Mouse (Mus musculus) stomach, embryonic 16.5 days (tissue): Measurements from ENCODE around the gene Zfp263. TPM values are rescaled to one million over a fixed set of nuclear protein-coding genes. Genes with fewer than 3 reads are reported as not detected.

ENCODE experiments used
- ATAC-seq: fragments of 200-750 bp; cut with Nextera tagmentation; 2 replicates; pipeline ENCODE4 v1.8.0; 2017; ENCODE audit warnings: moderate number of reproducible peaks, moderate TSS enrichment; ENCODE audit not compliant: insufficient read depth, low FRiP score
- H3K27ac ChIP-seq: fragments of 300-500 bp; sonication (generic); 2 replicates; pipeline ENCODE4 v1.5.1; 2014; ENCODE audit warnings: low read length
- H3K27me3 ChIP-seq: fragments of 300-500 bp; sonication (generic); 2 replicates; pipeline ENCODE4 v1.6.1; 2014; ENCODE audit warnings: low read length, control low read depth, mixed read lengths; ENCODE audit not compliant: control insufficient read depth, insufficient read depth
- H3K36me3 ChIP-seq: fragments of 300-500 bp; sonication (generic); 2 replicates; pipeline ENCODE4 v1.6.1; 2014; ENCODE audit warnings: low read length; ENCODE audit not compliant: control insufficient read depth, insufficient read depth
- H3K4me1 ChIP-seq: fragments of 300-500 bp; sonication (generic); 2 replicates; pipeline ENCODE4 v1.6.1; 2014; ENCODE audit warnings: low read length, control low read depth, mixed read lengths; ENCODE audit not compliant: control insufficient read depth, insufficient read depth
- H3K4me2 ChIP-seq: fragments of 300-500 bp; sonication (generic); 2 replicates; pipeline ENCODE4 v1.6.1; 2014; ENCODE audit warnings: low read depth, low read length, mixed read lengths
- H3K4me3 ChIP-seq: fragments of 300-500 bp; sonication (generic); replicated peaks from 2 replicates; pipeline ENCODE4 v1.5.1; 2014; ENCODE audit warnings: mild to moderate bottlenecking, low read length
- H3K9ac ChIP-seq: fragments of 300-500 bp; sonication (generic); 2 replicates; pipeline ENCODE4 v1.6.1; 2014; ENCODE audit warnings: low read length
- H3K9me3 ChIP-seq: fragments of 300-500 bp; sonication (generic); replicated peaks from 2 replicates; pipeline ENCODE4 v1.6.1; 2016; ENCODE audit warnings: low read length, control low read depth; ENCODE audit not compliant: control insufficient read depth
- WGBS: fragments of 180-500 bp; shearing (Covaris S2); extraction: QIAGEN DNeasy Blood & Tissue Kit; methylation state at CpG from one replicate; pipeline ENCODE4 v1.1.7; 2014; 5-methylcytosine and 5-hydroxymethylcytosine counted together
- polyA plus RNA-seq: library from polyadenylated mRNA; unstranded; fragments of >200 nt; fragmentation: Nextera tagmentation; extraction: Ambion mirVana; gene quantifications from 2 replicates; pipeline ENCODE4 v1.2.1, GENCODE M21; 2015

Zfp263 gene
- polyA plus RNA-seq, 1 experiment from 2014 or later, result 44.6 TPM

DNA sequence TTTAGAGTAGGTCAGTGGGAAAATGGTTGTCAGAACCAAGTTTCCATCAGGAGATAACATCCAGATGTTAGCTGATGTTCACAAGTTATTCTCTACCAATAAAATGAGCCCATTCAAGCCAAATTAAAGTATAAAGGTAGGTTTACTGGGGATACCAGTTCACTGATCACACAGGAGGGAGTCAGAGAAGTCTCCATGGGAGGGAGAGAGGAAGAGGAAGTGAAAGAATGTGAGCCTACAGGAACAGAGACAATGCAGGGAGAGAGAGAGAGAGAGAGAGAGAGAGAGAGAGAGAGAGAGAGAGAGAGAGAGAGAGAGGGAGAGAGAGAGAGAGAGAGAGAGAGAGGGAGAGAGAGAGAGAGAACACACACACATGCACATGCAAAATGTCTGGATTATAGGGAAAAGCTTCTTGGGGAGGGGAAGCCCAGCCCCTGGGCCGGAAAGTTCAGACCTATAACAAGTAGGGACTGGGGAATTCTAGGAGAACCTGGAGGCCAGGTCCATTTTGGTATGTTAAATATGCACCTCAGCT is 10.6 kb upstream of the Zfp263 start:
- 77% methylated on average over 1 of the region's 1 CpGs for WGBS
- no peaks in the 10 kb centered on the region for H3K36me3 ChIP-seq
- H3K27me3 ChIP-seq, result no peaks in the 10 kb centered on the region
- no peak for ATAC-seq
- H3K4me2 ChIP-seq, result no peak overlapping the region
- no peak overlapping the region for H3K9ac ChIP-seq
- no peaks in the 10 kb centered on the region for H3K9me3 ChIP-seq
- no peak overlapping the region for H3K4me3 ChIP-seq
- H3K4me1 ChIP-seq, result no peaks in the 10 kb centered on the region
- no peak overlapping the region for H3K27ac ChIP-seq

DNA sequence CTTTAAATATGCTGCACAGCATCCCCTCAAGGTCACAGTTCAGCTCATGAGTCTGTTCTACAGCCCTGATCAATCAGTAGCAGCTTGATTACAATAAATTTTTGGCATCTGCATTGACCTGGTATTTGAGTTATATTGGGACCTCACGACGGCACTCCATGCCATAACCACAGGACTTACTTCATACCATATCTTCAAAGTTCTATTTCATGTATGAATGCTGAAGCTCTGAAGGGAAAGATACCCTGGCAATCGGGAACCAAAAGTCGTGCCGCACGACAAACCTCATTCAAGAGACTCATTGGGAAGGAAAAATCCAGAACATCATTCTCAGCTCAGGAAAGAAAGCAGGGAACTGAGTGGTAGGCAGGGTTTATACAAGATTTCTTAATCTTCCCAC is 1.4 kb upstream of the Zfp263 start:
- Histone ChIP-seq H3K27ac (peak overlapping the region; percentile 95; the same call in 1 of the 2 replicates), H3K9ac (no peak overlapping the region), H3K4me1 (peaks cover 20% of the 10 kb centered on the region), H3K9me3 (no peaks in the 10 kb centered on the region), H3K36me3 (peaks cover 18% of the 10 kb centered on the region), H3K4me2 (peak overlapping the region; percentile 75; the same call in 1 of the 2 replicates), H3K4me3 (no peak overlapping the region), H3K27me3 (no peaks in the 10 kb centered on the region)
- ATAC-seq, result no peak
- WGBS, result 96% methylated on average over 6 of the region's 6 CpGs

DNA sequence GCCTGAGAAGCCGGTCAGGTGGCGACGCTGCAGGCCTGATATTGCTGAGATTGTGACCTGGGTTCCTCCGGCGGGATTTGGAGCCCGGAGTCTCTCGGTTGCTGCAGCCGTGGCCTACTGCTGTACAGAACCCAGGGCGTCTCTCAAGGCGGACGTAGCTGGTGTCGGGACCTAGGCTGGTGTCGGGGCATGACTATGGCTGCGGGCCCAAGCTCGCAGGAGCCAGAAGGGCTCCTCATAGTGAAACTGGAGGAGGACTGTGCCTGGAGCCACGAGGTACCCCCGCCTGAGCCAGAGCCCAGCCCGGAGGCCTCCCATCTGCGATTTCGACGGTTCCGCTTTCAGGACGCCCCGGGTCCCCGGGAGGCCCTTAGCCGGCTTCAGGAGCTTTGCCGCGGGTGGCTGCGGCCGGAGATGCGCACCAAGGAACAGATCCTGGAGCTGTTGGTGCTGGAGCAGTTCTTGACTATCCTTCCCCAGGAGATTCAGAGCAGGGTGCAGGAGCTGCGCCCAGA is 350 bp downstream of the Zfp263 start:
- H3K9me3 ChIP-seq, result peaks cover 14% of the 10 kb centered on the region
- H3K27ac ChIP-seq, result peak overlapping the region; percentile 82
- no peak for ATAC-seq
- H3K27me3 ChIP-seq, result no peaks in the 10 kb centered on the region
- peaks cover 20% of the 10 kb centered on the region for H3K4me1 ChIP-seq
- peak overlapping the region; percentile 84 for H3K4me2 ChIP-seq
- peak overlapping the region; percentile 96 for H3K4me3 ChIP-seq
- WGBS, result 0% methylated on average over 32 of the region's 32 CpGs
- H3K36me3 ChIP-seq, result peaks cover 32% of the 10 kb centered on the region
- peak overlapping the region; percentile 94 for H3K9ac ChIP-seq

DNA sequence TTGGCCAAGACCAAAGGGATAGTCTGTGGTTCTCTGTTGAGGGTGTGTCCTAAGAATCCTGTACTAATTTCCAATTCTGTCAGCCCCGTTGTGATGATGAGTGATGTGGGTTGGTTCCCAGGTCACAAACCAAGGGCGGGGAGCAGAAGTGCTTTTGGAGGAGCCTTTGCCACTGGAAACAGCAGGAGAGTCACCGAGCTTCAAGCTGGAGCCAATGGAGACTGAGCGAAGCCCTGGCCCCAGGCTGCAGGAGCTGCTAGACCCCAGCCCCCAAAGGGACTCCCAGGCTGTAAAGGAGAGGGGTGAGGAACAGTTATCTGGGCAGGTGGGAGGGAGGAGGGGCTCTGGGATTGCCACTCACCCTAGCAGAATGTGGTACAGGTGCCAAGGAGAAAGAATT is 1.8 kb downstream of the Zfp263 start:
- Histone ChIP-seq H3K9ac (0 out of 2 replicates have a peak overlapping the region, but pooled peaks have one; percentile 18), H3K27ac (no peak overlapping the region)

DNA sequence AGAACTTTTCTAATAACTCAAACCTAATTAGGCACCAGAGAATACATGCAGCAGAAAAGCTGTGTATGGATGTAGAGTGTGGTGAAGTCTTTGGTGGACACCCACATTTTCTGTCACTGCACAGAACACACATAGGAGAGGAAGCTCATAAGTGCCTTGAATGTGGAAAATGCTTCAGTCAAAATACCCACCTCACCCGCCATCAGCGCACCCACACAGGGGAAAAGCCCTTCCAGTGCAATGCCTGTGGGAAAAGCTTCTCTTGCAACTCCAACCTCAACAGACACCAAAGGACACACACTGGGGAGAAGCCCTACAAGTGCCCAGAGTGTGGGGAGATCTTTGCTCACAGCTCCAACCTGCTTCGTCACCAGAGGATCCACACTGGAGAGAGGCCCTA is 5.1 kb downstream of the Zfp263 start:
- Histone ChIP-seq H3K9ac (no peak overlapping the region), H3K36me3 (peaks cover 52% of the 10 kb centered on the region), H3K27me3 (no peaks in the 10 kb centered on the region), H3K4me1 (peaks cover 16% of the 10 kb centered on the region), H3K4me2 (no peak overlapping the region), H3K27ac (no peak overlapping the region), H3K9me3 (peaks cover 25% of the 10 kb centered on the region), H3K4me3 (no peak overlapping the region)
- ATAC-seq, result no peak
- WGBS, result 98% methylated on average over 3 of the region's 3 CpGs

More for the DNA sequence above, 1.8 kb downstream of the Zfp263 start:
- ATAC-seq, result no peak
- H3K4me1 ChIP-seq, result peaks cover 20% of the 10 kb centered on the region
- H3K9me3 ChIP-seq, result peaks cover 25% of the 10 kb centered on the region
- 81% methylated on average over 4 of the region's 4 CpGs for WGBS
- peaks cover 45% of the 10 kb centered on the region for H3K36me3 ChIP-seq
- peak overlapping the region; percentile 84 for H3K4me2 ChIP-seq
- H3K27me3 ChIP-seq, result no peaks in the 10 kb centered on the region
- peak overlapping the region; percentile 96 for H3K4me3 ChIP-seq

DNA sequence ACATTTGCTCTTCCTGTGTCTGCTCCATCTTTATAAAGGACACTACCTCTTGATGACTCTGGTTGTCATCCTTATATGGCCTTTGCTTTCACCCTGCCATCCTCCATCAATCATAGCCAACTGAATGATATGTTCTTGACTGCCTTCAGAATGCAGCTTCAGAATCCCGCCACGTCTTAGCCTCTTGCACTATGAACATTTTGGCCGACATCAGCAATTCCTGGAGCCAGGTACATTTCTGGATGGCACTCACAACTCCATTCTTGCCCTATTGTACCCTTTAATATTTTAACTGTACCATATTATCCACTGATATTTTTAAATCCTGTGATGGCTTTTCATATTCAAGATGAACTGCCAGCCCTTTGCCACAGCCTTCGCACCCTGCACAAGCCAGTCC is 27.7 kb downstream of the Zfp263 start:
- H3K36me3 ChIP-seq, result no peaks in the 10 kb centered on the region
- no peaks in the 10 kb centered on the region for H3K9me3 ChIP-seq
- no peak overlapping the region for H3K27ac ChIP-seq
- no peaks in the 10 kb centered on the region for H3K27me3 ChIP-seq
- no peak overlapping the region for H3K4me2 ChIP-seq
- H3K4me1 ChIP-seq, result no peaks in the 10 kb centered on the region
- no peak overlapping the region for H3K4me3 ChIP-seq
- 93% methylated on average over 4 of the region's 4 CpGs for WGBS
- no peak for ATAC-seq
- H3K9ac ChIP-seq, result no peak overlapping the region

DNA sequence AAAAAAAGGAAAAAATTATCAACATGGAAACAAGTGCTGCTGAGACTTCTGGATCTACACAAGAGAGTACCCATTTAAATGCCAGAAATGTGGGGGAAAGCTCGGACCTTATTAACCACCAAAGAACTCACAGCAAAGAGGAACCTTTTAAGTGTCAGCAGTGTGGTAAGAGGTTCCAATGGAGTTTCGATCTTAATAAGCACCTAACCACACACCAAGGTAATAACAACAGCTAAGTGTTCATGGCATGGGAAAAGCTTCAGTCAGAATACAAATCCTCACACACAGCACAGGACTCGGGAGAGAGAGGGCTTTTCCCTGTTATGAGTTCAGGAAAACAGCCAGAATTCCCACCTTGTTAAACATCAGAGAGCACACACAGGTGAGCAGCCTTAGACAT is 32.5 kb downstream of the Zfp263 start:
- no peak overlapping the region for H3K9ac ChIP-seq
- no peak overlapping the region for H3K4me2 ChIP-seq
- no peak overlapping the region for H3K27ac ChIP-seq
- no peaks in the 10 kb centered on the region for H3K36me3 ChIP-seq
- H3K27me3 ChIP-seq, result no peaks in the 10 kb centered on the region
- H3K9me3 ChIP-seq, result no peaks in the 10 kb centered on the region
- 76% methylated on average over 3 of the region's 3 CpGs for WGBS
- no peak overlapping the region for H3K4me3 ChIP-seq
- ATAC-seq, result no peak
- no peaks in the 10 kb centered on the region for H3K4me1 ChIP-seq

DNA sequence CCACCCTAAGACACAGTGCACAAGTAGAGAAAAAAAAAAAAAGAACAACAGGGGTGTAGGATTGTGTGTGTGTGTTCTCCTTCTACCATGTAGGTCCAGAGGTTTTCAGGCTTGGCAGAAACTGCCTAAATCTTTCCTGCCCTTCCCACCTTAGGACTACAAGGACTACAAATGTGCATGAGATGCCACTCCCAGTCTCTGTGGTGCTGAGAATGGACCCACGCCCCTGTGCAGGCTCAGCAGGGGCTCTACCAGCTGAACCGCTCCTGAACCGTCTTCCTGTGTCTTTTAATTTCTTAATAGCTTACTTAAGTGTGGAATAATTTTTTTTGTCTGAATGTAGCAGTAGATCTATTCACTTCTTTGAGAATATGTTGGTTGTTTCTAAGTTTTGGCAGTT is 34.1 kb downstream of the Zfp263 start:
- H3K9me3 ChIP-seq, result no peaks in the 10 kb centered on the region
- 61% methylated on average over 3 of the region's 3 CpGs for WGBS
- no peaks in the 10 kb centered on the region for H3K4me1 ChIP-seq
- no peaks in the 10 kb centered on the region for H3K27me3 ChIP-seq
- H3K36me3 ChIP-seq, result no peaks in the 10 kb centered on the region
- H3K27ac ChIP-seq, result no peak overlapping the region
- H3K4me2 ChIP-seq, result no peak overlapping the region
- no peak for ATAC-seq
- no peak overlapping the region for H3K9ac ChIP-seq
- H3K4me3 ChIP-seq, result no peak overlapping the region

DNA sequence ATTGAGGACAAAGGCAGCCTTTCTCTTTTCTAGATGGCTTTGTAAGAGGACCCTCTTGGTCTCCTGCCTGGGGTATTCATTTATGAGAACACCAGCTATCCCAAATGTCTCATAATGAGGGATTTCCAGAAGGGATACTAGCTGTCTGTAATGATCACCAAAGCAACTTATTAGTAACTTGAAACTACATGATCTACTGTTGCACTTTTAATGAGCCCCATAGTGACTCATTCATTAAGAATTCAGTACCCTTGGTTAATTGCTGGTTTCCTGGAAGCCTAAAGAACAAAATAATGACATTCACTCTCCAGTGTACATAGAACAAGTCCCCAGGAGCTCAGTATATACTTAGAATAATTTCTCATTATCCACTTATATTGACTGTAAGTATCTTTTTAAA is 37.3 kb downstream of the Zfp263 start:
- Histone ChIP-seq H3K27me3 (no peaks in the 10 kb centered on the region), H3K36me3 (no peaks in the 10 kb centered on the region), H3K9ac (no peak overlapping the region), H3K27ac (no peak overlapping the region), H3K4me3 (no peak overlapping the region), H3K4me2 (no peak overlapping the region), H3K4me1 (no peaks in the 10 kb centered on the region), H3K9me3 (no peaks in the 10 kb centered on the region)
- no peak for ATAC-seq
